Mouse (Mus musculus) thymus, postnatal 36 days (tissue): ENCODE results near the gene Ehmt2.
A peak's percentile ranks its signal among the peaks of the same experiment; 100 is the strongest.

ENCODE experiments used
- DNase-seq, 2 experiments: peaks; one replicate each; pipeline ENCODE4 v3.0.0; 2022; ENCODE audit warnings: mixed read lengths in 2 of 2

The Ehmt2 gene

DNA sequence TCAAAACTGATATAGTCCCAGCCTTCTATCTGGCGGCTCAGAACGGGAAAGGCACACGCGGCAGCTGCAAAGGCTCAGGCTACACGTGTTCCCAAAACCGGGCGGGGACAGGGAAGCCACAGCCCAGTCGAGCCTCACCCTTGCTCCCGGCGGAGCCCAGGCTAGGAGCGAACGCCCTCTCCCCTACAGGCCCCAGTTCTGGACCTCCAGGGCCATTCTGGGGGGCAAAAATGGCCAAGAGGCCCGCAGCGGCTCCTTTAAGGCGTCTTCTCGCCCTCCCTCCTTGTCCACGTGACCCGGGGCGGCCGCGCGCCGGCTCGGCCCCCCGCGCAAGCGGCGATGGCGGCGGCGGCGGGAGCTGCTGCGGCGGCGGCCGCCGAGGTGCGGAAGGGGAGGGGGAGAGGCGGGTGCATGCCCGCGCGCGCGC lies at the start of gene Ehmt2, which contains the start of gene C2:
Gene Ehmt2 (plus strand): TSS at position 310 of the 427 bp plus-strand sequence.
Gene C2 (minus strand): TSS at position 106 of the 427 bp plus-strand sequence.
- peak; percentile 83 to 85 for DNase-seq

DNA sequence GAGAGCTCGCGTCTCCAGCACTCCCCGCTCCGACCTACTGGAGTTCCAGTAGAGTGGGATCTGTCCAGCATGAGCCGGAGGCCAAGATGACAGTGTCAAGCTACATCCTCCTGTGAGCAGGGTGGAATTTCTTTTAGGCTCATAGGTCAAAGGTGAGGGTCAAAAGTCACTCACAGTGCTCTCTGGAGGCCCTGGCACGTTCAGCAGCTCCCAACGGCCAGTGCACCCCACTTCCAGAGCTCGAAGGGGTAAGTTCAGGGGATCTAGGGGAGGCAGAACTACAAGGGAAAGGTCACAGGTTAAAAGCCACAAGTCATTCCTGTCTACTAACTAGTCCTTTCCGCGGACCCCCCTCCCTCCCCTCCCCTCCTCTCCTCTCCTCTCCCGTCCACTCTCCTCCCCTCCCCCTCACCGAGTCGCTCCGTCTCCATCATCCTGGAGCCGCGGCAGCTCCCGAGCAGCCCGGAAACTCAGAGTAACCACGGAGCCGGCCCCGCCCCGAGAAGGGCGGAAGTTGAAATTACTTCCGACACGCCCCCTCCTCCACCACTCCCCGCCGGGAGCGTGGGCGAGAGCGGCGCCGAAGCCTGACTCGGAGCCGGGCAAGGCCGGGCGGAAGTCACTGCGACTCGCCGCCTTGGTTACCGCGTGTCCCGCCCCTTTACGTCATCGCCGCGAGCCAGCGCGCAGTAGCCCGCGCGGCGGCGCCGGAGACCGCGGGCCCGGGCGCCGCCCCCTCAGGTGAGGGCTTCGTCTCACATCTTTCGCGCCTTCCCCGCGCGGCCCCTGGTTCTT lies 48.4 kb upstream of the Ehmt2 start, which contains the start of the genes Skiv2l and Nelfe:
Gene Skiv2l (minus strand): TSS at position 489 of the 795 bp plus-strand sequence.
Gene Nelfe (plus strand): TSS at position 670 of the 795 bp plus-strand sequence.
- DNase-seq = peak; percentile 98 to 99

DNA sequence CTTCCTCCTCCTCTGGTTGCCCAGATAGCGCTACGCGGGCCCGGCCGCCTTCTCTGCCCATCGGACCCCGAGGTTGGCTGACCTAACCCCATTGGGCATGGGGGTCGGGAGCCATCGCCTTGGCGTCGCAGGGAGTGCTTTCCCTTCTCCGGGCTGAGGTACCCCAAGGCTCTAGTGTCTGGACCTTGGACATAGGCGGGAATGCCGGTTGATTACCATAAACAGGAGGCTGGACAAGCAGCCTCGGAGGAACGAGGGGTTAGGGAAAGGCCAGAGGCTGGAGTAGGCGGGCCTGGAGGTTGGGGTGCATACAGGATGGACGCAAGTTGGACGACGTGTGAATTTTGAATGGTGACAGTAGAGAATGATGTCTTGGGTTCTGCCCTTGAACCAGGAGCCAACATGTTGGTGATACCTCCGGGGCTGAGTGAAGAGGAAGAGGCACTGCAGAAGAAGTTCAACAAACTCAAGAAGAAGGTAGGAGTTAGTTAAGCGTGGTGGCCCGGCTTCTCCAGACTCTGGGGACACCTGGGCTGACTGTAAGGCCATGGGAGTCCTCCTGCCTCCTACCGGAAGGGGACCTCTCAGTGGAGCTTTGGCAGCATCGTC lies 47.6 kb upstream of the Ehmt2 start:
- no peak for DNase-seq

DNA sequence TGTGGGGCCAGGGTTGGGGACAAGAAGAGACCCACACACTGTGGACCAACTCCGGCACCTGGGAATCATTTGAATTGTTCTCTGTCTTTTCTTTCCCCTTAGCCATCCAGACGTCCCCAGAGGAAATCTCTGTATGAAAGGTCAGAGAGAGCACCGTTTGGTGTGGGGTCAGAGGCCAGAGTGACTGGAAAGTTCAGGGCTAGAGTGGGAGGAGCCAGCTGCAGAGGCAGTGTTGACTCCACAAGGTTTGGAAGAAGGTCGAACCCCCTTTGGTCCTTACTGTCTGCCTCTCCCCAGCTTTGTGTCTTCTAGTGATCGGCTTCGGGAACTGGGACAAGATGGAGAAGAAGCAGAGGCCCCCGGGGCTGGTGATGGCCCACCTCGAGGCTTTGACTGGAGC lies 44.8 kb upstream of the Ehmt2 start:
- DNase-seq = no peak

DNA sequence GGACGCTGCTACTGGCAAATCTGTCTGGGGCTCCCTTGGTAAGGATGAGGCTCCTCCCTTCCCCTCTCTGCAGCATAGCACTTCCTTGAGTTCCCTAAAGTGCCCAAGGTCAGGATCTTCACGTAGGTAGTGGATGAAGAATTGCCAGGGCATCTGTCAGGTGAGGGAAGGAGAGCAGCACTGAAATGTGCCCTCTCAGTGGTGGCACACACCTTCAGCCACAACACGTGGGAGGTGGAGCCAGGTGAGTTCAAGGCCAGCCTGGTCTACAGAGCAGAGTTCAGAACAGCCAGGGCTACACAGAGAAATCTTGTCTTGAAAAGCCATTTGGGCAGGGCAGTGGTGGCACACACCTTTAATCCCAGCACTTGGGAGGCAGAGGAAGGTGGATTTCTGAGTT lies 43.5 kb upstream of the Ehmt2 start:
- no peak for DNase-seq

DNA sequence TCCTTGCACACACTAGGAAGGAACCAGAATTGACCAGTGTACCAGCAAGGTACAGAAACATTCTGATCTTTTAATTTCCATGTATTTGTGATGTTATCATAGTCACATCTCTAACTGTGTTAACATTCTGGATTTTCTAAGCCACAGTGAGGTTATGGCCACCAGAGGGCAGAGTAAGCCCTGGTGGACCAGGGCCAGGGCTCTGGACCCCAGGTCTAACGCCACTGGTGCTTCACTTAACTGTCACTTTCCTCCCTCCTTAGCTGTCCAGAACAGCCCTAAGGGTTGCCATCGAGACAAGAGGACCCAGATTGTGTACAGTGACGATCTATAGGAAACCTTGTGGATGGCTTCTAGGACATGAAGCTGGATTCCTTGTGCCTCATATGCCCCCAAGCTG lies 42.4 kb upstream of the Ehmt2 start:
- peak; percentile 37 to 45 for DNase-seq

DNA sequence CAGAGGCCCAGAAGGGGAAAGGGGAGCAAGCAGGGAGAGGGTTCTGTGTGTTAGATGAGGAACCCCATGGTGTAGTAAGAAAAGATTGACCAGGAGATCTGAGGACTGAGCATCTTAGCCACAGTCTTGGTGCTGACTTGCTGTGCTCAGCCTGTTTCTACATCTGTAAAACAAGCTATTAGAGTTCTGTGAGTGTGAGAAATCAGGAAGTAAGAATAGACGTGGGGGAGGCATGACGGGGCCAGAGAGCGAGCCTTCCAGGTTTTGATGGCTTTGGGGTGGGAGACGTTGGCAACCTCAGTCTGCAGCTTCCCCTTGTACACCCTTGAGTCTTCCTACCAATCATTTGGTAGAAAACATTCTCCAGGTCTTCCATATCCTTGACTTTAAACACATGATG lies 39.6 kb upstream of the Ehmt2 start:
- DNase-seq = no peak

DNA sequence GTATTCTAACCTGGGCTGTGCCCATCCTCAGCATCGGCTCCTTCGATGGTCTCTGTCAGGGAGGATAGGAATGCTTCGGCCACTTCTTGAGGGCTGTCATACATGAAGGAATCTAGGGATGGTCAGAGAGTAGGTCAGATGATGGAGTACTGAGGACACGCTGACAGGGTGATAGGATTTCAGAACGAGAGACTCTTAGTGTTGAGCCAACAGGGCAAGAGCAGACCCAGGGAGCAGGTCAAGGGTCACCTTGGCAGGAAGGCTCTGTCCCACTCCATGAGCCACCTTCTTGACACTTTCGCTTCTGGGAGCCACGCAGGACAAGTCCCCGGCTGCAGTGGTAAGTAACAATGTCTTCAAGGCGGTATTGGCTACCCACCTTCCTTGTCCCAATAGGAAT lies 37.8 kb upstream of the Ehmt2 start:
- DNase-seq = no peak

DNA sequence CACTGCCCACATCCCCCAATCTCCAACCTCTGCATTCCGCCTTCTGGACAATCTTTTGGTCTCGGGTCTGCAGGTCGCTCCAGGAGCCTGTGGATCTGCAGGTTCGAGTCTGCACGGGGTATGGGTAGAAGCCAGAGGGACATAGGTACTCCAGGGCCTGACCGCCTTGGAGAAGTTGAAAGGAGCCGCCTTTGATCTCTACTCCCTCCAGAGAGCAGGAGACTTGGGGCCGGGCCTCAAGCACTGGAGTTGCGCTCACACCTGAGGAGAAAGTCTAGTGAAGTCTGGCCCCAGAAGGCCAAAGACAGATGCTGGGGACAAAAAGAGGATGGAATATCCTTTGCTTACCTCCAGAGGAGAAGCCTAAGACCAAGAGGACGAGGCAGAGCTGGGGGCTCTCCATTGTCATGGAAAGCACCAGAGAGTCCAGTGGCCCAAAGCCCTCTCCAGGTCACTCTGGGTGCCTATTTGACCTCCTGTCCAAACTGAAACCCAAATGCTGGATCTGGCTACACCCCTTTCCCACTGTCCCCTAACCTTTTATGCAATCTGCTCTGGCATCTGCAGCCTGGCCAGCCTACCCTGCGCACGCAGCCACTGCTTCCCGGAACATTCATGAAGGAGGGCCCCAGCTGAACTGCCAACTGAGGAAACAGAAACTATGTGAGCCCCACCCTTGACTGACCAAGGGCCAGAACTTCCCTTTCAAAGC lies 36.4 kb upstream of the Ehmt2 start:
- DNase-seq = no peak

DNA sequence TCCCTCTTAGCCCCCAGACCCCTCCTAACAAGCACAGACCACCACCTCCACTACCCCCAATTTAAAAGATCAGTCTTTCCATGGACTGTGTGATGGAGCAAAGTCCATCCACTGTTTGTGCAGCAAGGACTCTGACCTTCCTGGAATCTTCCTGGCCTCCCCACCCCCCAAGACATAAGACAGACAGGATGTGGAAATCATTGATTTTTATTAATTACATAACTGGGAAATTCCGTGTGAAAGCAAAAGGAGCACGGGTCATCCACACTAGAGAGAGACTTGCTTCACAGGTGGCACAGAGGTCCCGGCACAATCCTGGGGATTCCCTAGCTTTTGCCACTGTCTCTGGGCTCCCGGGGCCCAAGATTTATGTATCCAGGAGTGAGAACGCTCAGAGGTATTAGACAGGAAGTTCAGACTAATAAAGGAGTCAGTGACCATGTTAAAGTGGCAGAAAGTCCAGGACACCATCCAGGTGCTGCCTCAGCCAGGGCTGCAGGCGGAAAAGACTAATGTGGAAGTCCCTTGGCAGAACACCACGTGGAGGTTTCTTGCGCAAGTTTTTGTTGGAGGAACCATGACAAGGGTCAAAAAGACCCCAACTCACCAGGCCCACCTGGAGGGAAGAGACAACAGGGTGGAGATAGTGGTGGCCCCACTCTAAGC lies 35.7 kb upstream of the Ehmt2 start, which contains the start of gene Cfb:
Gene Cfb (minus strand): TSS at position 103 of the 666 bp plus-strand sequence.
- DNase-seq = no peak

DNA sequence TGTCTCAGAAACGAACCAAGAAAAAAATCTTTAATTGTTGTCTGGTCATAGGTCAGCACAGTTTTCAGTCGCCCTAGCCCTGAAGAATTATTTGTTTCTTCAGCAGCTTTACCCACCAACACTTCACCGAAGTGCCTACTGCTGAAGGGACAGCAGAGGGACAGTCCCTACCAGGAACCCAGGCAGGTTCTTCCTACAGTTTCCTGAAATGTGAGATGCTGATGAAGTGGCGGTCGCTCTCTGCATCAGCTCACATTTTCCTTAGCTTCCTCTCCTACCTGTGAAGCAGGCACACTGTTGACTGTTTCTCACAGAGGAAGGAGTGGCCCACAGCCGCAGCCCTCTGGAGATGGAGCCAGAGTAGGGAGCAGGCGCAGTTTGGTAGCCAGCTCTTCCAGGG lies 32.3 kb upstream of the Ehmt2 start:
- no peak for DNase-seq

DNA sequence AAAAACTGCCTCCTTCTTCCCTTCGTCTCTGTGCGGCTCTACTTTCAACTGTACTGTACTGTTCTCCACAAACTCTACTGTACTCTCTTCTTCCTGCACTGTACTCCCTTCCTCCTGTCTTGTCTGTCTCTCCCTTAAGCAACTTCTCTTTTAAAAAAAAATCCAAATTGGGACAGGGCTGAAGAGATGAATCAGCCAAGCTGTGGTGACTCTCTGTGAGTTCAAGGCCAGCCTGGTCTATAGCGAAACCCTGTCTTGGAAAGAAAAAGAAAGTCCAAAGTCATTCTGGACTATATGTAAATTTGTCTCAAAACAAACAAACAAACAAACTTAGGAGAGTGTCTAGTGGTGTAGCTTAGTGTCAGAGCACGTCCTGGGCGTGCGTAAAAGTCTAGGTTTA lies 23.9 kb upstream of the Ehmt2 start:
- no peak for DNase-seq

DNA sequence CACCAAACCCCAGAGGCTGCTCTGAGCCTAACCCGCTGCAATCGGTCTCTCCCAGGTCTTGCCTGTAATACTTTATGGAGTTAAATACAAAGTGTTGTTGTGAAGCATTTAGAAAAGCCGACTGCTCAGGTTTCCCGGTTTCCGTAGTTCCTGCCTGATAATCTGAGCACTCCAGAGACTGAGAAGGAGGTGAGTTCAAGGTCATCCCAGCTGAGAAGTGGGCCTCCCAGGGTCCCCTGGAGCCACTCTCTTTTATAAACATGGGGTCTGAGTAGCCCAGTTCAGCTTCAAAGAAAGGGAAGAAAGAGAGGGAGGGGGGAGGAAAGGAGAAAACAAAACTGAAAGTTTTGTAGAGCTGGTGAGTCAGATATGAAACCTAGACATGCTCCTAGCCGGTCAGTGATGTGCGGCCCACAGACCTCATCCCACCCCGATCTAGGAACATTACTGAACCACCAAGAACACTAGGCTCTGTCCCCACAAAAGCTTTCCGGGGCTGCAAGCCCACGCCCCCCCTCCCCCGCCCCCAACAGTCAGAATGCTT lies 18.9 kb upstream of the Ehmt2 start, which contains the start of gene Zbtb12:
Gene Zbtb12 (plus strand): TSS at position 148 of the 544 bp plus-strand sequence.
- DNase-seq = no peak

DNA sequence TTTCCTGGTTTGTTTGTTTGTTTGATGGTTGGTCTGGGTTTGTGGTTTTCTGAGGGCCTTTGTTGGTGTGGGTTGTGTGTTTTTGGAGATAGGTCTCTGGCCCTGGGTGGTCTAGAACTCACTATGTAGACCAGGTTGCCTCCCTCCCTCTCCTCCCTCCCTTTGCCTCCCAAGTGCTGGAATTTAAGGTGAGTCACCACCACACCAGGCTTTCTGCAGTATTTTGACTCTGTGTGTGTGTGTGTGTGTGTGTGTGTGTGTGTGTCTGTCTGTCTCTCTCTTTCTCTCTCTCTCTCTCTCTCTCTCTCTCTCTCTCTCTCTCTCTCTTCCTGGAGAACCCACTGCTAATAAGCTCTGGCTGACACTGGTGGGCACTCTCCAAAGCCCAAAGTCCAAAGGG lies 17.1 kb upstream of the Ehmt2 start:
- no peak for DNase-seq

DNA sequence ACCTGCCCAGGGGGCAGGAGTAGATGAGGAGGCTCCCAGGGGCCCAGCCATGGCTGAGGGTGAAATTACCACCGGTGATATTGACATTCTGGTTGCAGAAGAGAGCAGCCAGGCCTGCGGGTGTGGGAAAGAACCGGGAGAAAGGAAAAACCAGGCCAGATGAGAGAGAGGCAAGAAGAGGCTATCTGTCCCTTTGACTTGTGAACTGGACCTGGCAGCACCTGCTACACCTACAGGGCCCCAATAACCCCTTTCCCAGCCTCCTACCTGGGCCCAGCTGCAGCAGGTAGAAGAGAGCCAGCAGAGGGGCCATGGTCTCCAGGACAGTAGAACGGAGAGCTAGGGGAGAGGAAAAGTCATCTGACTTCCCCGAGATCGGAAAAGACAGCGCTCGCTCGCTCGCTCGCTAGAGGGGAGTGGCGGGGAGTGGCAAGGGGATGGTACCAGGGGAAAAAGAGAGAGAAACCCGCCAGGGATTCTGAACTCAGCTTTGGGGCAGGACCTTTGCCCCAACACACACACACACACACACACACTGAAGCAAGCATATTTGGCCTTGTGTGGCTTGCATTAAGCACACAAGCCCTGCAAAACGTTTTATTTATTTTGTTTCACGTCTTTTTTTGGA lies 16.5 kb upstream of the Ehmt2 start, which contains the start of gene Gm20547:
Gene Gm20547 (minus strand): TSS at position 360 of the 628 bp plus-strand sequence.
- DNase-seq = no peak

DNA sequence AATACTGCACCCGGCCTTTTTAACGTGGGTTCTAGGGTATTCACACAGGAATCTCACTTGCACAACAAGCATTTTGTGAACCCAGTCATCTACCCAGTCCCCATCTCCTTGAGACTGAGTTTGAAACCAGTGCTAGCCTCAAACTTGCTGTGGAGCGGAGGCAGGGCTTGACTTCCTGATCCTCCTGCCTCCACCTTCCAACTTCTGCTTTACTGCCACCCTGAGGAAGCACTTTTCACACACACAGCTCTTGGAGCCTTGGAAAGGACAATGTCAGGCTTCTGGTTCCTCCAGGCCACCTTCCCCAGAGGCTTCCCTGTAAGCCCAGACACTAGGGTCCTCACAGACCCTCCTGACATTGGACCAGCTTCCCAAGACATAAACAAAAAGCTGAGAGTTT lies 14.9 kb upstream of the Ehmt2 start:
- DNase-seq = no peak

DNA sequence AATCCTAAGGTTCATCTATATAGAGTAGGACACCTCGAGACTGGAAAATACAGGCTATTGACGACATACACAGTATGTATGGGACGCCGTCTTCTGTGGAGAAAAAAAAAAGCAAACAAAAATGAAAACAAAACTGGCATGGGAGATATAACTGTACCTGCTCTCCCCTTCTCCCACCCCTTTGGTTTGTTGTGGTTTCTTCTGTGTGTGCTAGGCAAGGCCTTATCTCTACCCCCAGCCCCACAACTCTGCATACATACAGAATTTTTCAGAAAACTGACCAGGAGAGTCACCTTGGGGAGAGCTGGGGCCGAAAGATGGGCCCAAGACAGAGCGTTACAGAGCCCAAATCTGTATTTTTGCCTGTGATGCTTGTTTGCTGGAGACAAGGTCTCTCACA lies 13.6 kb upstream of the Ehmt2 start:
- DNase-seq = no peak

DNA sequence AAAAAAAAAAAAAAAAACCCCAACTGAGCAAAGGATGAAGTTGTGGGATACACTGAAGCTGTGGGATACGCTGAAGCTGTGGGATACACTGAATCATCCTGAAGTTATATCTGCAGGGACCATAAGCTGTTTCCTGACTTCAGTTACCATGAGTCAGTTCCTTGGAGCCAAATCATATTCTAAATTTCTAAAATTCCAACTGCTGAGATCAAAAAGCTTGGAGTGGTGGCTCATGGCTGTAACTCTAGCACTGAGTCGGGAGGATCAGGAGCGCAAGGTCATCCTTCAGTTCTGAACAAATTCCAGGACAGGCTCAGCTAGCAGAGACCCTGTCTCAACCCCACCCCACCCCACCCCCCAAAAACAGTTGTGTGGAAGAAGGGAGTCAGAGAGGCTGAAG lies 12.7 kb upstream of the Ehmt2 start:
- no peak for DNase-seq

DNA sequence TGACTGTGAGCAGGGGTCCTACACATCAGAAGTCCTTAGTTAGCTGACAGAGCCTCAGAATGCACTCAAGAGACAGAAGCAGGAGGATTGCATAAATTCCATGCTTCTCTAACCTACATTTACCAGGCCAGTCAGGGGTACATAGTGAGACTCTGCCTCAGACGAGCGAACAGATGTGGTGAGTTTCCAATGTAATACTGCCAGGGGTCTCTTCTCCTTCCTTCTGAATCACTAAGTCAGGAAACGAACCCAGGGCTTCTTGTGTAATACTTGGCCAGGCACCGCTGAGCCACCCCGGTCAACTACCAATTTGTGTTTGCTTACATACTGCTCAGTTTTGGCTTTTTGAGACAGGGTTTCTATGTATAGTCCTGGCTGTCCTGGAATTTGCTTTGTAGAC lies 10.3 kb upstream of the Ehmt2 start:
- no peak for DNase-seq

DNA sequence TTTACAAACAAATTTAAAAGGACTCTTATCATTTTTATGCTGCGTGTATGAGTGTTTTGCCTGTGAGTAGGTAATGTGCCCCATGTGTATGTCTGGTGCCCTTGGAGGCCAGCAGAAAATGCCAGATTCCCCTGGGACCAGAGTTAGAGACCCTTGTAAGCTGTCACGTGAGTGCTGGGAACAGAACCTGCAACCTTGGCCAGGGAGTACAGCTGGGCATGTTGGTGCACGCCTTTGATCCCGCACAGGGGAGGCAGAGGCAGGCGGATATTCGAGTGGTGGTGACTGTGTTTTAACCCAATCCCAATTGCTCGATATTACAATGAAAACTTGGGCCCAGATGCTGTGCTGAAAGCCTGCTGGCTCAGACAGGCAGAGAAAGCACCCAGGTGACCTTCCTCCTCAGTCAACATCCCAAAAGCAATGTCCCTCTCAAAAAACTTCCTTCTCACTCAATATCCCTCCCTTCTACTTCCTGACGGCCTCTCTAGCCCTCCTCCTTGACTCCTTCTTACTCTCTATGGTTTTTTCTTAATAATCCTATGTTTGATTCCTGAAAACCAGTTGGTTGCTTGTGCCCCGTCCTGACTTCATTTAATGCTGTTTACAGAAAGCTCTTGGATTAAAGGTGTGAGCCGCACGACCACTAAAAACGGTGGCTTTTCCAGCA lies 8.1 kb upstream of the Ehmt2 start:
- DNase-seq = no peak

DNA sequence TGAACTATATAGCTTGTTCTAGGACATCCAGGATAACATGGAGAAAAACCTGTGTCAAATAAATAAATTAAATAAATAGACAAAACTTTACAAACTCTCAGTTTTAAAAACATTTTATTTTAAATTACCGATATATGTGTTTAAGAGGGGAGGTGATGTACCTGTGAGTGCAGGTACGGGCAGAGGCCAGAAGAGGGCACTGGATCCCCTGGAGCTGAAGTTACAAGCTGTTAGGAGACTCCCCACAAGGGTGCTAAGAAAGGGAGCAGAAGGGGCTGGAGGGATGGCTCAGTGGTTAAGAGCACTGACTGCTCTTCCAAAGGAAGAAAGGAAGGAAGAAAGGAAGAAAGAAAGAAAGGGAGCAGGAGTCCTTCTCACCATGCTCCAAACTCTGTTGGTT lies 6.9 kb upstream of the Ehmt2 start:
- no peak for DNase-seq
